Mouse (Mus musculus) neural tube, embryonic 15.5 days (tissue): ENCODE data around the gene Hist1h4a. TPM values are rescaled to one million over a fixed set of nuclear protein-coding genes. Genes with fewer than 3 reads are reported as not detected.

Source experiments
- ATAC-seq: fragments of 200-750 bp; cut with Nextera tagmentation; 2 replicates; pipeline ENCODE4 v1.8.0; 2017; ENCODE audit warnings: mild to moderate bottlenecking, moderate TSS enrichment, moderate library complexity; ENCODE audit not compliant: low FRiP score
- H3K27ac ChIP-seq: fragments of 300-500 bp; sonication (generic); replicated peaks from 2 replicates; pipeline ENCODE4 v1.5.1; 2015; ENCODE audit warnings: mild to moderate bottlenecking, inconsistent platforms
- H3K27me3 ChIP-seq: fragments of 300-500 bp; sonication (generic); replicated peaks from 2 replicates; pipeline ENCODE4 v1.6.1; 2015; ENCODE audit warnings: inconsistent platforms
- H3K36me3 ChIP-seq: fragments of 300-500 bp; sonication (generic); 2 replicates; pipeline ENCODE4 v1.6.1; 2015; ENCODE audit warnings: inconsistent platforms
- H3K4me1 ChIP-seq: fragments of 300-500 bp; sonication (generic); 2 replicates; pipeline ENCODE4 v1.6.1; 2015; ENCODE audit warnings: inconsistent platforms
- H3K4me2 ChIP-seq: fragments of 300-500 bp; sonication (generic); 2 replicates; pipeline ENCODE4 v1.6.1; 2015; ENCODE audit warnings: inconsistent platforms, mild to moderate bottlenecking, moderate library complexity
- H3K4me3 ChIP-seq: fragments of 300-500 bp; sonication (generic); replicated peaks from 2 replicates; pipeline ENCODE4 v1.5.1; 2015; ENCODE audit warnings: mild to moderate bottlenecking, inconsistent platforms
- H3K9ac ChIP-seq: fragments of 300-500 bp; sonication (generic); replicated peaks from 2 replicates; pipeline ENCODE4 v1.6.1; 2015; ENCODE audit warnings: mild to moderate bottlenecking, inconsistent platforms
- H3K9me3 ChIP-seq: fragments of 300-500 bp; sonication (generic); replicated peaks from 2 replicates; pipeline ENCODE4 v1.6.1; 2016; ENCODE audit warnings: inconsistent platforms
- WGBS: fragments of 180-500 bp; shearing (Covaris S2); methylation state at CpG from one replicate; pipeline ENCODE4 v1.1.7; 2015; ENCODE audit warnings: mixed read lengths; 5-methylcytosine and 5-hydroxymethylcytosine counted together
- microRNA-seq: library from miRNA; unstranded; fragments of <30 nt; microRNA quantifications from one replicate; pipeline ENCODE4, GENCODE M21; 2017
- polyA plus RNA-seq: library from polyadenylated mRNA; unstranded; fragments of >200 nt; fragmentation: Nextera tagmentation; extraction: Ambion mirVana; gene quantifications from 2 replicates; pipeline ENCODE4 v1.2.1, GENCODE M21; 2015

Hist1h4a gene
- polyA plus RNA-seq, 1 experiment from 2014 or later = not detected

DNA sequence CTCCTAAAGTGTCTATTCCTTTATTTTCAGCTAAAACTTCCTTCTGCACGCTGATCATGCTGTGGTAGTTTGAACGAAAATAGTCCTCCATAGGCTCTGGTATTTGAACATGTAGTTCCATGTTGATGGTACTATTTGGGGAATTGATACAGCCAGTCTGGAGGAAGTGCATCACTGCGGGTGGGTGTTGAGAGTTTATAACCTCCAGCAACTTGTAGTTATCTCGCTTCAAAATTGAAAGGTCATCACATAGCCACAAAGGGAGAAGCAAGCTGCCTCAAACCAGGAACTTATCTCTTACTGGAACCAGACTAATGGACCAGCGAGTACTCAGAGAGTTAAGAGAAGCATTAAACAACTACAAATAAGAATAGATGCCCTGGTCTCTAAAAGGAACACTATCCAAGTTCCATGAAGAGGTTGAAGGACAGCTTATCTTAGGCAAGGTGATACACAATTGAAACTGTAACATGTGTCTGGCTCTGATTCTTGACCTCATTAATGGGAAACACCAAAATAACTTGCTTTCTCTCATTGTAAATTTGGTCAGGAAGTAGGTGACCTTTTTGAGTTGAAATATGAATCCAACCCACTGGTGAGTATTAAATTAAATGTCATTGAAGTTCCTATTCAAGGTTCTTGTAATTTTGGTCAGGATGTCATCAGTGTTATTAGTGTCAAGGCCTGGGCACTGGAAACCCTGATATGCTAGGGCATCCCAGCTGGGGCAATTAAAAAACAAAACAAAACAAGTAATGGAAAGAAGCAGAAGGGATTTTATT is 44.6 kb downstream of the Hist1h4a start:
- ATAC-seq = no peak
- 89% methylated on average over 5 of the region's 5 CpGs for WGBS

More for the DNA sequence above, 44.6 kb downstream of the Hist1h4a start:
- no peaks in the 10 kb centered on the region for H3K27me3 ChIP-seq
- H3K27ac ChIP-seq = no peak overlapping the region
- H3K4me3 ChIP-seq = no peak overlapping the region
- H3K36me3 ChIP-seq = no peaks in the 10 kb centered on the region
- H3K4me1 ChIP-seq = no peaks in the 10 kb centered on the region
- no peaks in the 10 kb centered on the region for H3K9me3 ChIP-seq
- H3K9ac ChIP-seq = no peak overlapping the region
- no peak overlapping the region for H3K4me2 ChIP-seq

Small RNA genes within 50 kb of the gene (microRNA-seq; reads per million reads assigned to microRNA genes)
- not detected for gene Gm44314
- not detected for gene Gm44484

Other genes starting within 250 kb of the Hist1h4a start
- gene Hist1h4h, start 230.2 kb downstream of the Hist1h4a start, polyA plus RNA-seq = 1.5 and 4.5 TPM in 2 replicates
- 0.77 TPM in 1 of 2 replicates, not detected in the other for gene Hist1h2af, start 227.3 kb downstream of the Hist1h4a start, polyA plus RNA-seq
- 0.51 and 0.64 TPM in 2 replicates for gene Hist1h3g, start 225.8 kb downstream of the Hist1h4a start, polyA plus RNA-seq
- 0.22 and 0.51 TPM in 2 replicates for gene Hist1h2bh, start 217.8 kb downstream of the Hist1h4a start, polyA plus RNA-seq
- not detected in 2 replicates for gene Hist1h3f, start 217.2 kb downstream of the Hist1h4a start, polyA plus RNA-seq
- not detected in 2 replicates for gene Hist1h4f, start 209.6 kb downstream of the Hist1h4a start, polyA plus RNA-seq
- 0.09 and 0.13 TPM in 2 replicates for gene Hist1h1d, start 208.0 kb downstream of the Hist1h4a start, polyA plus RNA-seq
- 1.1 and 1.7 TPM in 2 replicates for gene Hist1h3e, start 198.9 kb downstream of the Hist1h4a start, polyA plus RNA-seq
- gene Hist1h2ae, start 190.0 kb downstream of the Hist1h4a start, polyA plus RNA-seq = 12.5 and 25.5 TPM in 2 replicates
- gene Hist1h2bg, start 189.8 kb downstream of the Hist1h4a start, polyA plus RNA-seq = 2.2 and 2.9 TPM in 2 replicates
- 2.7 TPM in 1 of 2 replicates, not detected in the other for gene Hist1h2bf, start 187.0 kb downstream of the Hist1h4a start, polyA plus RNA-seq
- gene Hist1h2ad, start 186.8 kb downstream of the Hist1h4a start, polyA plus RNA-seq = 0.97 TPM in 1 of 2 replicates, not detected in the other
- 0.88 and 2.0 TPM in 2 replicates for gene Hist1h3d, start 185.5 kb downstream of the Hist1h4a start, polyA plus RNA-seq
- gene Hist1h4d, start 179.6 kb downstream of the Hist1h4a start, polyA plus RNA-seq = 31.8 and 54.1 TPM in 2 replicates
- gene Hist1h2be, start 140.1 kb downstream of the Hist1h4a start, polyA plus RNA-seq = 1.7 and 2.0 TPM in 2 replicates
- gene Hist1h1e, start 138.7 kb downstream of the Hist1h4a start, polyA plus RNA-seq = 4.3 and 7.0 TPM in 2 replicates
- 0.26 and 0.54 TPM in 2 replicates for gene Hist1h2ac, start 77.3 kb downstream of the Hist1h4a start, polyA plus RNA-seq
- 18.4 and 26.8 TPM in 2 replicates for gene Hist1h2bc, start 77.0 kb downstream of the Hist1h4a start, polyA plus RNA-seq
- gene Hist1h1t, start 65.4 kb downstream of the Hist1h4a start, polyA plus RNA-seq = not detected in 2 replicates
- 2.7 and 2.8 TPM in 2 replicates for gene Hist1h4c, start 62.8 kb downstream of the Hist1h4a start, polyA plus RNA-seq
- gene Hfe, start 50.4 kb downstream of the Hist1h4a start, polyA plus RNA-seq = 3.7 and 4.6 TPM in 2 replicates
- 7.4 and 13.8 TPM in 2 replicates for gene Hist1h1c, start 22.4 kb downstream of the Hist1h4a start, polyA plus RNA-seq
- 0.78 and 2.4 TPM in 2 replicates for gene Hist1h3c, start 15.6 kb downstream of the Hist1h4a start, polyA plus RNA-seq
- 0.83 TPM in 1 of 2 replicates, not detected in the other for gene Hist1h2bb, start 14.5 kb downstream of the Hist1h4a start, polyA plus RNA-seq
- gene Hist1h2ab, start 10.1 kb downstream of the Hist1h4a start, polyA plus RNA-seq = 3.0 and 12.1 TPM in 2 replicates
- 1.2 and 2.0 TPM in 2 replicates for gene Hist1h3b, start 9.0 kb downstream of the Hist1h4a start, polyA plus RNA-seq
- 1.0 and 2.6 TPM in 2 replicates for gene Hist1h4b, start 4.2 kb downstream of the Hist1h4a start, polyA plus RNA-seq
- 1.4 and 2.3 TPM in 2 replicates for gene Hist1h3a, start 1.2 kb upstream of the Hist1h4a start, polyA plus RNA-seq
- gene Hist1h1a, start 2.4 kb upstream of the Hist1h4a start, polyA plus RNA-seq = 0.44 and 0.60 TPM in 2 replicates
- 0.09 TPM in 1 of 2 replicates, not detected in the other for gene Trim38, start 8.7 kb upstream of the Hist1h4a start, polyA plus RNA-seq
- gene Slc17a2, start 45.8 kb upstream of the Hist1h4a start, polyA plus RNA-seq = not detected in 2 replicates
- gene Slc17a3, start 78.2 kb upstream of the Hist1h4a start, polyA plus RNA-seq = 0.08 TPM in 1 of 2 replicates, not detected in the other
- not detected in 2 replicates for gene Slc17a1, start 106.5 kb upstream of the Hist1h4a start, polyA plus RNA-seq
- 0.15 and 1.1 TPM in 2 replicates for gene Slc17a4, start 153.8 kb upstream of the Hist1h4a start, polyA plus RNA-seq
- gene Hist1h2ba, start 172.9 kb upstream of the Hist1h4a start, polyA plus RNA-seq = not detected in 2 replicates
- not detected in 2 replicates for gene Hist1h2aa, start 173.2 kb upstream of the Hist1h4a start, polyA plus RNA-seq
- gene Scgn, start 230.0 kb upstream of the Hist1h4a start, polyA plus RNA-seq = 0.77 and 1.3 TPM in 2 replicates